Mouse (Mus musculus): ENCODE measurements at regions not wholly inside any gene's neighbourhood (a gene's known extent, or its start where the extent isn't known, plus 50 kb on each side); places are given as distances from the start of the nearest gene placed in this dataset.
A peak's percentile ranks its signal among the peaks of the same experiment; 100 is the strongest.

DNA sequence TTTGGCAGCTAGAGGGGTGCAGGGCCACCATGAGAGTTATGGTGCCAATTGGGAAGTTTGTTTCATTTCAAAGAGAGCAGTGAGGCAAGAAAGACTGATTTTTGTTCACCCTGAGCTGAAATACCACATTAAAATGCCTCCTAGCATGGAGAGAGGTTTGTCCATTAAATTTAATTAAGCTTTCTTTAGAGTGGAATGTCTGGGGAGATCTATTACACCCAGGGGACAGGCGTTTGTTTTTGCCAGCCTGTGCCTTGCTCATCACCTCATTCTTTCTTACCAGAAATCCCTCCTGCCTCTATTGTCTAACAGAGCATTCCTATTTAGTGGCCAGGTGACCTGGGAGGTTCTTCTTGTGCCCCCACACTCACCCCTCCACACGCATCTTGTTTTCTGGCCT, 55.2 kb upstream of the Rcn1 start:
- no peak for DNase-seq

GRCm38 (mm10) chr2:105454836-105455235, 55.7 kb upstream of the Rcn1 start:
- no peak for DNase-seq

- no peak for DNase-seq
Measured at GRCm38 (mm10) chr2:105458643-105459042, 59.5 kb upstream of the Rcn1 start.

DNA sequence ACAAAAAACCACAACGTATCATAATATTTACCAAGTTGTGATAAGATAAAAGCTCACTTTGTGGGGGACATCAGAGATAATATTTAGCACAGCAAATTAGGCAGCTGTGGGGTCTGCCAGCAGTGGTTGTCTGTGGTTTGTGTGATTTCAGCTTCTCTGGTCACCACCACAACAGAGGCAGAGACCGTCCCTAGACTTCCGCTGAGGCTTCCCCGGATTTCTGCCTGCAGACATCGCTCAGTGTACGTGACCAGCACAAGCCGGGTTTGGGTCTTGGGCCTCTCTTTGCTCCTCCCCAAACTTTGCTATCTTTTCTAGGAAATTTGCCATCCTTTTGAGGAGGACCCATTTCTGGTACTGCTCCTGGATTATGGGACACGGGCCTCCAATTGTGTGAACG, 60.4 kb upstream of the Rcn1 start:
- no peak for DNase-seq

DNA sequence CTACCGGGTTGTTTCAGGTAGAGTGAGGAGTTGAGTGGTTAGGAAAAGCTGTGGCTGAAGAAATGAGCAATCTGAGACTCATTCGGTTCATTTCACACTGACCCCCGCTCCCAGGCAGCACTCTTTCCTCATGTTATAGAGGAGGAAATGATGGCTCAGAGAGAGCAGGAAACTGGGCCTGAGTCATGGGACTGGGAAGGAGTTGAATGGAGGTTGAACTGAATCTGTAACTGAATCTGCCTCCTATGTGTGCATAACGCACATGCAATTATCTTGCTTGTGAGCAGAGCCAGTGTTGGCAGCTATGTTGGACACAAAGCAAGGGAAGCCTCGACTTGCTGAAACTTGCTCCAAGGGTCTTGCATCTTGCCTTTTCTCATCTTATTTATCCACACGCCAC, 66.5 kb upstream of the Rcn1 start:
- DNase-seq = no peak

DNA sequence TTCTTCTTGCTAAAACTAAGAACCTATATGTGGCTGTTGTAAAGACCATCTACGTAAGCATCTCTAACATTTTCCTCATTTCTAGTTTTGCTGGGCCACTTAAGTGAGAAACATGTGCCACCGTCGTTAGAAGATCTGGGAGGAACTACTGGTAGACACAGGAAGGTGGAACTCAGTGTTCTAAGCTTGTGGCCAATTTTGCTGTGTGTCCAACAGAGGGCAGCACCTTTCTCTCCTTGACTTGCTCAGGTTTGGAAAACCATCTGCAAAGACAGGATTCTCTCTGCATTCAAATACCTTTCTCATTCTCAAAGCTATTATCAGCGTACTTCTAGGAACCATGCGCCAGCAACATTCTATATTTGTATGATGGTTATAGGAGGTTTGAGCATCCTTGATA, 69.8 kb upstream of the Rcn1 start:
- peak; percentile 45 to 51 for DNase-seq

GRCm38 (mm10) chr2:105476028-105476677, 77.0 kb upstream of the Rcn1 start:
- DNase-seq = no peak

GRCm38 (mm10) chr2:105481990-105482592, 83.0 kb upstream of the Rcn1 start:
- DNase-seq = no peak

DNA sequence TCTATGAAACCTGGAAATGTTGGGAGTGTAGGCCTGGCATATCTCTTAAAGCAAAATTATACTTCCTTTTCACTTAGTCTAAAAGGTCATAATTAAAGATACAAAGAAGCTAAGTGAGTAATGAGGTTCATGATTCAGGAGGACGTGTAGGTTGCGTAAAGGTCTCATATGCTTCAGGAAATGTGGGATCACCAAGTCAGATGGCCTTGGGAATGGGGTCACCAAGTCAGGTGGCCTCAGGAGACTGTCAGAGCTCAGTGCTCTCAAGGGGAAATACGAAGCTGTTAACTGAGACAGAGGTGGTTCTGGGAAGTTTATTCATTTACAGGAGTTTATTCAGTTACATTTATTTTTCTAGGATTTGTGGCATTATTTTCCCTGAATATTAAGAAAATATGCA, 85.4 kb upstream of the Rcn1 start:
- no peak for DNase-seq

DNA sequence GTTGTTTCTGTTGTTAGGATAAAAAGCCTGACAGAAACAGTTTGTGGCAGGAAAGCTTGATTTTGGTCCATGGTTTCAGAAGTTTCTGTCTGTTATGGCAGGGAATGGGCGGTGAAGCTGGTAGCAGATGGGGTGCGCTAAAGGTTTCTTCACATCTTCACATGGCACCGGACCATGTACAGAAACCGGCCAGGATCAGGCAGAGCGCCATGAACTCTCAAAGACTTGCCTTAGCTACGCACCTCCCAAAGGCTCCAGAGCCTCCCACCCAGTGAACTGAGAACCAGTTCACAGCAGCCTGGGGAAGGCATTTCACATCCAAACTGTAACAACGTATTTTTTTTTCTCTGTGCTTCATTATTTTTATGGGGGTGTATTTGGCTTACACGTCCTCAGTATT, 86.2 kb upstream of the Rcn1 start:
- no peak for DNase-seq

- peak; percentile 90 to 91 for DNase-seq
Measured at GRCm38 (mm10) chr2:105495796-105496195, 96.7 kb upstream of the Rcn1 start.

DNA sequence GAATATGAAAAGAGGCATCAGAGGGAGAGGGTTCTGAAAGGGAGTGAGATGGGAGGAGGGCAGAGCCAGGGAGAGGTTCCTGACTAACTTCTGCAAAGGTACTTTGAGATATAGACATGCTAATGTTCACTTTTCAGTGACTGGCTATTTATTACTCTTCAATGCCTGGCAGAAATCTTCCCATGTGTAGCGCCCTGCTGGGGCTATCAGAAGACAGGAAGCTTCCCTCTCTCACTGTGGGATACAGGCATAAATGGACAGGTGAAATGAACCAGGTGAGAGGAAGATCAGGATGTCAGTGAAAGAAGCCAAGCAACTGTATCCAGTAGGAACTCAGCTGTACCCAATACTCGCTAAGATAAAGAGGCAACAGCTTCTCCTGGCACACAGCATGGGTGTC, 105.1 kb upstream of the Rcn1 start:
- no peak for DNase-seq

DNA sequence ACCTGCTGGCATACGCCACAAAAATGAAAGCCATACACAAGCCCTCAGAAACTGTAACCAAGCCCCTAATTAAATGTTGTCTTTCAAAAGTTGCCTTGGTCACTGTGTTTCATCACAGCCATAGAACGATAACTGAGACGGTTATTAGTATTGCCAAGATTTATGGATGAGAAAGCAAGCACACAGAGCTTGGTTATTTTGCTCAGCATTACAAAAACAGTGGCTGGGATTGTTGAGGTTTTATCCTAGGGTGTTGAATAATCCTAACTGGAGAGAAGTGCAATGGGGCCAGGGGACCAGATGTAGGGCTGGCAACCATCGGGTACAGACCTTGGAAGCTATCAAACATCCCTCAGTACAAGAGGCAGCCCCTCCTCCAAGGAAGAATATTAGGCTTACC, 106.4 kb upstream of the Rcn1 start:
- DNase-seq = no peak

- no peak for DNase-seq
Measured at GRCm38 (mm10) chr2:105507160-105507559, 108.0 kb upstream of the Rcn1 start.

- DNase-seq = no peak
Measured at GRCm38 (mm10) chr2:105510816-105511215, 111.7 kb upstream of the Rcn1 start.

DNA sequence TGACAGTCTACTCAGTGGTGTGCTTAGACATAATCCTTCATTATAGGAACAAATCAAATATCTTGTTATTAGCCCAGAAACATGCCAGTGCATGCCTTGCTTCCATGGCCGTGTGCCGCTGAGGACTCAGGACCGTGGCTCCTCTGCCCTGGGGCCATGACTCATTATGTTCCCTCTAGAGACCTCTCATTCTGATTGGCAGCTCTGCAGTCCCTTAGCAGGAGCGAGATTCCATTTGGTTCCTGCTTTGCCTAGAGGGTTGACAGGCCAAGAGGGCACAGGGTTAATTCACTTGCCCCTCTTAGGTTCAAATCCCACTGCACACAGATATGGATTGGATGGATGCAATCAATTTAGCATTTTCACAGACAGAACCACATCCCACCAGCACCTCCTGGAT, 112.6 kb upstream of the Rcn1 start:
- no peak for DNase-seq

DNA sequence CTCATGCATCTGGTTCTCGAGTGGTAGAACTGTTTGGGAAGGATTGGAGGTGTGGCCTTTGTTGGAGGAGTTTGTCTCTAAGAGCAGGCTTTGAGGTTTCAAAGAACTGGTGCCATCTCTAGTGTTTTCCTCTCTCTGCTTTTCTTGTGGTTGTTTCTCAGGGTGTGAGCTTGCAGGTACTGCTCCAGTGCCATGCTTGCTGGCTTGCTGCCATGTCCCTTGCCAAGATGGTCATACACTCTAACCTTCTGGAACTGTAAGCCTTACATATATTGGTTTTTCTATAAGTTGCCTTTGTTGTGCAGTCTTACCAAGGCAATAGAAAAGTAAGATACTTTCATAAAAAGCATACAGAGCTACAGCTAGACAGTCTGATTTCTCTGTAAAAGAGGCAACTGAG, 115.1 kb upstream of the Rcn1 start:
- no peak for DNase-seq

DNA sequence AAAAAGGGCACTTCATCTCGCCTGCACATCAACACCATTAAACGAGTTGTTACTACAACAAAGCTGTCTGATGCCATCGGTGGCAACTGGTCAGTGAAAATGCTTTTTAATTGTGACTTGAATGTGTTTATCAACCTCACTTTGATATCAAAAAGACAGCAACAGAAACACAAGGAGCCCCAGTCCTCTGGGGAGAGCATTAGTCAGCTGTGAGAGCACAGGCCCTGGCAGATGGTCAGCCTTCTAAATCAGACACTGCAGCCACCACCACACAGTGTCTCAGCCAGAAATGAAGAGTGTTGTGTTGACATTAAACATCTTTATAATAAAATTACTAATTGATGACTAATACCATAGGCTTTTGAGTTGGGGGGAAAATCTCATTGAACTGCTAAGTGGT, 115.8 kb upstream of the Rcn1 start:
- DNase-seq = no peak

DNA sequence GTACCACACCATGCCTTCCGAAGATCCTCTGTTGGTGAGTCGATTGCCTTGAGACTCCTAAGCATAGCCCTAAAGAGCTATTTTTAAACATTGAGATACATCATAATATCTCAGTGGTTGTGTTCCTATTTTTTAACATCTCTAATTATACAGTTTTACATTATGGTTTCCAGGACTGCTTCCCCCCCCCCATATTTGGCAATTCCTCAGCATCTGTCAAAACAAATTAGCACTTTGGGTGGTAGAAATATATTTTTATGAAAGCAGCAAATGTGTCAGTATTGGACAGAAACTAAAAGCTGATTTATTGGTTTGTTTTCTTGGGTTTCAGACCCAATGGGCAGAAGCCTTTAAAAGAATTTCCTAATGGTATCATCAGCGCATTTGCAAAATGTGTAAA, 116.2 kb upstream of the Rcn1 start:
- DNase-seq = no peak

DNA sequence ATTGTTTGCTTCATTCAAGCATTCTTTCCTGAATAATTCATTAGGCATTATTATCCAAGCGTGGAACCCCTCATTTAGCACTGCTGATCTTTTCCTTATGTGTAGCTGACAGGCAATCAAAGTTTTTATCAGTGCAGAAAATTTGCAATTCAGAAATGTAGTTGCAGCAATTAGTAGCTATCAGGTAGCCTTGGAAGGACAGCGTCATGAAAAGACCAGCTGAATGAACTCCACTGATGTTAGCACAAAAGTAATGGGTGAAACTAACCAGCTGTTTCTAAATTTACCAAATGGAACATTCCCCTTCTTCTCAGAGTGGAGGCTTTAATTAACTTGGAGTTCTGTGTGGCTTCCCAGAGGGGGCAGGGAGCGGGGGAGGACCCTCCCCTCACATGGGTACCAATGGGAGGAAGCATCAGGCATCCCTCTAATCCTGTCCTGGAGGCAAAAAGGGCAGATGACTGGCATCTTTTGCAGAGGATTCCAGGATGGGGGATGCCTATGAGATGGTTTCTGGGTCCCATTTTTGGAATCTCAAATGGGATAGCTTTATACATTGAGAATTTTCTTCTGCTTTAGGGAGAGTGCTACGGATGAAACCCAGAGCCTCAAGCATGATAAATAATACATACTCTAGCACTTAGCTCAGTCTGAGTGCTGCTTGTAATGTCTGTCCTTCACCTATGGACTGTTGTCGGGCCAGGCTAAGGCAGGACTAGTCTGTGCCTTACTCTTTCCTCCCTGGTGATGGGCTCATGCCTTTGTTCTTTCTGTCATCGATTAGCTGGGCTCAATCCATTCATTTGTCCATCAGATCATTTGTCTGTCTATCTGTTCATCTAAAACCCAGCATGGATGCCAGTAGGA, 117.4 kb upstream of the Rcn1 start:
- DNase-seq = no peak

DNA sequence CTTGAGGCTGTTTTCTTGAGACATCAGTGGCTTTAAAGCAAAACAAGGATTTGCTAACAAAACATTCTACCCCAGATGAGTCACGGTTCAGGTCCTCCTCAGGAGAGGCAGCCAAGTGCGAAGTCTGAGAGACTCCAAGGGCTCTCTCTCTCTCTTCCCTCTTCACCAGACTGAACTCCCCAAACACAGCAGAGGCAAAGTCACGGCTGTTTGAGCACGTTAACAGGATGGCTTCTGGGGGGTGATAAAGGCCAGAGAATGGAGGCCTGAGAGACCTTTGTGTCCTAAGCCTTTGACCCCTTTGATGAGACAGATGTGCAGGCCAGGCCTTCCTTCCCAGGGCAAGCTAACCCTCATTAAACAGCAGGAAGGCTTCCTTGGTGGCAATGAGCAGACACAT, 122.7 kb upstream of the Rcn1 start:
- peak; percentile 35 to 51 for DNase-seq

DNA sequence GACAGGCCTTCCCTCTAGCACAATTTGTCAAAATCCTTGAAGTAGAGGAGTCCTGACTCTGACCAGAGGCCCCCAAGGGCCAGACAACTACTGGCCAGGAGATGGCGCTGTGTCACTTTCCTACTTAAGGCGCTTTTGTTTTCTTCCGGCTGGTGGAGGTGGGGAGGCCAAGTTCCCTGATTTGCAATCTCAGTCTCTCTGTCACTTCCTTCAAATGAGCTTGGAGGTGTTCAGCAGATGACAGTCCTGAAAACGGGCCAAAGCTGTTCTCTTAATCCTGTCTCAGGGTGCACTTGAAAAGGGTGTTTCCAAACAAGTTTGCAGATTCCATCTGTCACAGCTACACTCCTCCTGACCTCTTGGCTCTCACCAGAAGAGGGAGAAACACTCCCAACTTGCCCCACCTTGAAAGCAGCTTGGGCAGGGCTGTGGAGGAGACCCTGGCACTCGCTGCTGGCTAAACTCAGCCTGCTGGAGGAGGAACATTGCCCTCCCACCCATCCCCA, 124.2 kb upstream of the Rcn1 start:
- peak; percentile 39 to 45 for DNase-seq

- DNase-seq = no peak
Measured at GRCm38 (mm10) chr2:105525111-105525610, 126.0 kb upstream of the Rcn1 start.

DNA sequence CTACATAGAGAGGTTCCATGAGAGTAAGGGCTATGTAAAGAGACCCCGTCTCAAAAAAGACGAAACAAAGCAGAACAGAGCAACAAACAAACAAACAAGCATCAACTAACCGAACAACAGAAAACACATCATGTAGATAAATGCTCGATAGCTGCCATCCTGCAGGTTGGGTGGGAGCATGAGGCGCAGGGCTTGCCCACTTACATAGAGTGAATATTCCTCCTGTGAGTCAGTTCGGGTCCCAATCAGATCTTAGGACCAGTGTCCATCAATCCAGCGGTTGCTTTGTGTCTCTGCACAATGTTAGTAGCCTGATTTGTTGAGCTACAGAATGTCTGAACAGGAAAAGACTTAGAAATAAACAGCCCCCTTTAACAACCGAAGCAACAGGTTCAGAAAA, 129.4 kb upstream of the Rcn1 start:
- DNase-seq = no peak
